Mouse (Mus musculus) lung, postnatal 0 days (tissue): Measurements from ENCODE around the gene Il1rl1.

ENCODE experiments used
- CTCF ChIP-seq: IDR thresholded peaks from 2 replicates; pipeline ENCODE4 v1.5.1; 2016; ENCODE audit warnings: antibody characterized with exemption, mild to moderate bottlenecking
- EP300 ChIP-seq: IDR thresholded peaks from 2 replicates; pipeline ENCODE4 v1.6.1; 2016; ENCODE audit warnings: antibody characterized with exemption, mild to moderate bottlenecking, control low read depth

DNA sequence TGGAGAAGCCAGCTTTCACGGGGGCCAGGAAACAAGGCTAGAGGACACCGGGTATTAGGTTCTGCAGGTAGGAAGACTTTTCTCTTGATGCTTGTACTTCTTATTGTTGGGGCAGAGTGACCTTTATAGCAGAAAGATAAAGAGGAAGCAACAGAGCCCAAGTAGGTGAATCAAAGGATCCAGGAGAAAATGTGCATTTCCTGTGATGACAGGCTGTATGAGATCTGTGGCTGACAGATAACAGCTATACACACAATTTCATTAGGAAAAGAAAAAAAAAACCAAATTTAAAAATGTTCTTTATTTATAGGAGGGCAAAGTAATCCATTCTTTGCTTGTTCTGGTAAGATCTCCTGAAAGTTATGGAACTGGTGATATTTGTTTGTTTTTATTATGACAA is 8.0 kb downstream of the Il1rl1 start:
- no peak for TF ChIP-seq CTCF
- no peak for TF ChIP-seq EP300
